Comparison of ENCODE assay signal across 30 mouse cellular contexts in the genomic region with DNA sequence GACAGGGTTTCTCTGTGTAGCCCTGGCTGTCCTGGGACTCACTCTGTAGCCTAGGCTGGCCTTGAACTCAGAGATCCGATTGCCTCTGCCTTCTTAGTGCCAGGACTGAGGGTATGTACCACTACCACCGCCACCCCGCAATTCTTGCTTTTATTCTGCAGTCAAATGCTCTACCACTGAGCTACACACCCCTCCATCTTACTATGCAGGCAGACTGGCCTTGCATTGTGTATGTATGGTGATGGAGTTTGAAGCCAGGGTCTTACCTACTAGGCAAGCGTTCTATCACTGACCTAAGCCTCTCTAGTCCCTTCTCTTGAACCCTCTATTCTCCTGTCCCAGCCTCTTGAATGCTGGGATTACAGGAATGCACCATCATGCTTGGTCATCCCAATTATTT. TPM values are rescaled to one million over a fixed set of nuclear protein-coding genes. Genes with fewer than 3 reads are reported as not detected.
"Had no signal": no experiment of that assay in that cellular context is flagged by ENCODE, and none has a peak within 500 bp of the region (broad histone marks: within the 10 kb centered on the region; RNA-seq: fewer than 3 reads in every experiment).

No protein-coding gene starts in this region.

- H3K27ac ChIP-seq: heart, adult 2 months; heart, embryonic 13.5 days; heart, embryonic 15.5 days; hindbrain, embryonic 13.5 days; intestine, embryonic 15.5 days; layer of hippocampus, adult 2 months; left cerebral cortex, adult 2 months; limb, embryonic 10.5 days; limb, embryonic 12.5 days; liver, embryonic 13.5 days had no signal

- H3K9me3 ChIP-seq: heart, embryonic 13.5 days; heart, embryonic 15.5 days; hindbrain, embryonic 13.5 days; intestine, embryonic 15.5 days; limb, embryonic 10.5 days; limb, embryonic 12.5 days; liver, embryonic 13.5 days had no signal

- H3K9ac ChIP-seq: heart, embryonic 13.5 days; heart, embryonic 15.5 days; hindbrain, embryonic 13.5 days; intestine, embryonic 15.5 days; limb, embryonic 12.5 days; liver, embryonic 13.5 days had no signal

- DNase-seq: gastrocnemius, postnatal 14 days; heart, adult 11 months; heart, adult 2 months; heart, postnatal 14 days; heart, postnatal 36 days; kidney, adult 18-20 months; kidney, adult 8-10 months; kidney, postnatal 10 days; kidney, postnatal 25 days; kidney, postnatal 4 days; liver; liver, embryonic 13.5 days had no signal

- H3K27me3 ChIP-seq: heart, embryonic 13.5 days; heart, embryonic 15.5 days; intestine, embryonic 15.5 days had no signal

- H3K36me3 ChIP-seq: hindbrain, embryonic 13.5 days; liver, embryonic 13.5 days had no signal

- H3K4me2 ChIP-seq: heart, embryonic 11.5 days; heart, embryonic 13.5 days; heart, embryonic 15.5 days; hindbrain, embryonic 13.5 days; intestine, embryonic 15.5 days; limb, embryonic 12.5 days; liver, embryonic 11.5 days; liver, embryonic 13.5 days had no signal

- ATAC-seq: hindbrain, embryonic 16.5 days; inflammation-experienced regulatory T-cells, adult 6 months; intestine, embryonic 15.5 days; intestine, postnatal 0 days had no signal

- H3K4me3 ChIP-seq: heart, adult 2 months; heart, embryonic 13.5 days; heart, embryonic 15.5 days; hindbrain, embryonic 13.5 days; intestine, embryonic 15.5 days; layer of hippocampus, adult 2 months; left cerebral cortex, adult 2 months; limb, embryonic 10.5 days; limb, embryonic 12.5 days; liver, embryonic 13.5 days had no signal

RNA-seq across cellular contexts. Expression of gene Tpm2, which starts 10.3 kb away (rescaled TPM):
- polyA plus RNA-seq: inflammation-experienced regulatory T-cells, adult 6 months had no signal

RNA-seq across cellular contexts. Expression of gene Sit1, which starts 29.8 kb away (rescaled TPM):
- polyA plus RNA-seq: heart, adult 2 months; heart, embryonic 11.5 days; heart, embryonic 13.5 days; heart, postnatal 0 days; hindbrain, embryonic 11.5 days; hindbrain, embryonic 13.5 days; hindbrain, embryonic 16.5 days; intestine, embryonic 15.5 days; intestine, postnatal 0 days; kidney, embryonic 14.5 days; kidney, embryonic 16.5 days; limb, embryonic 10.5 days; limb, embryonic 12.5 days; limb, embryonic 14.5 days; liver, embryonic 11.5 days; liver, embryonic 13.5 days had no signal
